Mouse (Mus musculus): ENCODE results near the gene Asic5. TPM values are rescaled to one million over a fixed set of nuclear protein-coding genes. Genes with fewer than 3 reads are reported as not detected.

Asic5 gene
- total and polyA plus RNA-seq, 2 experiments from 2014 or later, result 0.52 TPM; not detected in 1

DNA sequence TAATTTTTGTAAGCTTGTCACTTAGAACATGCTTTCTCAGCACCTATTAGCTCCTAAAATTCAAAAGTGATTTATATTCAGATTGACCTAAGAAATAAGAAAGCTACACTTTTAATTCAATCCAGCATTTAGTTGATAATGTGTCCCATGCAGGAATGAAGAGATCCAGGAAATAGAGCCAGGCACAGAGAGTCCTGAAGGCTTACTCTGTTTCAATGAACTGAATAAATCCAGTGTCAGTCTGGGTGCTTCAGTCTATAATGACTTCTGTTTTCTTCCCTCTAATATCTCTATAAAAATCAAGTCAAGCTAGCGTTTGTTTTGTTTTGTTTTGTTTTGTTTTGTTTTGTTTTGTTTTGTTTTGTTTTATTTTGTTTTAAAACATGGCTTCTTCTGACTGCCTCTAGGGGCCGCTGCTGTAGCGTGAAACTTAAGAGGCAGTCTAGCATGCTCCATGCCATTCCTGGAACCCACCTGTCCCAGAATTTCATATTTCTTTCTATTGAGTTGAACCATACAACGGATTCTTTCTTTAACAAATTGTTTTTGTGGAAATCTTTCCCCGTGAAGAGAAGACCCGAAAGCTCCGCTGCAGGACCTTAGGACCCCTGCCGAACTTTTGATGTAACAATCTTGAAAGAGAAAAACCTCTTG, 65.1 kb downstream of the Asic5 start:
- H3K27me3 ChIP-seq (ENCODE audit: insufficient read depth, low read length), result no peaks in the 10 kb centered on the region
- no peak overlapping the region for H3K4me3 ChIP-seq (ENCODE audit: low read length)
- DNase-seq (ENCODE audit: low spot score) (peak; percentile 85), ATAC-seq (peak; percentile 79)
- H3K9me3 ChIP-seq (ENCODE audit: low read length), result no peaks in the 10 kb centered on the region
- TF ChIP-seq CTCF (IDR thresholded peaks at IDR 0.05; ENCODE audit: low read depth), result peak; percentile 82
- H3K27ac ChIP-seq, result no peak overlapping the region
- H3K9ac ChIP-seq (replicated peaks; ENCODE audit: low read length), result no peak overlapping the region
- H3K36me3 ChIP-seq (ENCODE audit: insufficient read depth, low read length), result peaks cover 8% of the 10 kb centered on the region; the same call in 1 of the 2 replicates
- 28% methylated on average over 8 of the region's 8 CpGs for WGBS
- H3K4me1 ChIP-seq (ENCODE audit: insufficient read depth, low read length), result no peaks in the 10 kb centered on the region
- H3K4me2 ChIP-seq (ENCODE audit: low read depth, low read length), result no peak overlapping the region

DNA sequence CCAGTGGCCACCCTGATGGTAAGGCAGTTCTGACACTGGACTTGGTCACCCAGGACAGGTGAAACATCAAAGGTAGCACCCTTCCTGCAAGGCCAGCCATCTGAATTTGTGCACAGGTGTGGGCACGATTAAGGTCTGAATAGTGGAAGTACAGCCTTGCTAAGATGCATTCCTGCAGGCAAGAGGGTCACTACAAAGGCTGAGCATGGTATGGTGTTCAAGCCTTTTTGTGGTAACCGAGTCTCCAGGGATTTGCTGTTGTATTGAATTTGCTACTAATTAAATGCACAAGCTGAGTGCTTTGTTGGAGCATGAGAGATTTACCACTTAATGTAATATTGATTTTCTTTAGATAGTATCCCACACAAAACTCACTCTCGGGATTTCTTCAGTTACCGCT, 66.0 kb downstream of the Asic5 start:
- Histone ChIP-seq H3K4me3 (ENCODE audit: low read length) (no peak overlapping the region), H3K4me1 (ENCODE audit: insufficient read depth, low read length) (no peaks in the 10 kb centered on the region), H3K9ac (replicated peaks; ENCODE audit: low read length) (no peak overlapping the region), H3K9me3 (ENCODE audit: low read length) (no peaks in the 10 kb centered on the region), H3K4me2 (ENCODE audit: low read depth, low read length) (no peak overlapping the region), H3K27me3 (ENCODE audit: insufficient read depth, low read length) (no peaks in the 10 kb centered on the region), H3K36me3 (ENCODE audit: insufficient read depth, low read length) (peaks cover 8% of the 10 kb centered on the region; the same call in 1 of the 2 replicates), H3K27ac (no peak overlapping the region)
- ATAC-seq (no peak), DNase-seq (ENCODE audit: low spot score) (no peak)
- 64% methylated on average over 4 of the region's 4 CpGs for WGBS
- no peak for TF ChIP-seq CTCF (IDR thresholded peaks at IDR 0.05; ENCODE audit: low read depth)

DNA sequence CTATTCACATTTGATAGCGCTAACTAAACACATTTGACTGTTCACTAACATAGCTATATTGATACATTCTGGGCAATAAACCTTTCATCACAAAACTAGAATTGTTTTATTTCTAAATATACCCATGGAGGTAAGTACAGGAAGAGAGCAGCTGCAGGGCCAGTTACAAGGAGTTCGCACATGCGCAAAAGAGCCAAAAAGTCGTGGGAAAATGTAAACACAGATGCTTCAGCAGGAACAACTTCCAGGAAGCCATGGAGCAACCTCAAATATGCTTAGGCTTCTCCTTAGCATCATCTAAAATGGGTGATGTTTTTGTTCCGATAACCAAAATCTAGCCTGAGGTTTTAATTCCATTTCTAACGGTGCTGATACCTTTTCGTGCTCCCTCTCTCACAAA, 66.6 kb downstream of the Asic5 start:
- Histone ChIP-seq H3K9me3 (ENCODE audit: low read length) (no peaks in the 10 kb centered on the region), H3K36me3 (ENCODE audit: insufficient read depth, low read length) (peaks cover 8% of the 10 kb centered on the region; the same call in 1 of the 2 replicates), H3K27ac (no peak overlapping the region), H3K4me1 (ENCODE audit: insufficient read depth, low read length) (no peaks in the 10 kb centered on the region), H3K4me3 (ENCODE audit: low read length) (no peak overlapping the region), H3K27me3 (ENCODE audit: insufficient read depth, low read length) (no peaks in the 10 kb centered on the region), H3K9ac (replicated peaks; ENCODE audit: low read length) (no peak overlapping the region), H3K4me2 (ENCODE audit: low read depth, low read length) (no peak overlapping the region)
- WGBS, result 62% methylated on average over 7 of the region's 7 CpGs
- TF ChIP-seq CTCF (IDR thresholded peaks at IDR 0.05; ENCODE audit: low read depth), result no peak
- DNase-seq (ENCODE audit: low spot score) (no peak), ATAC-seq (no peak)

DNA sequence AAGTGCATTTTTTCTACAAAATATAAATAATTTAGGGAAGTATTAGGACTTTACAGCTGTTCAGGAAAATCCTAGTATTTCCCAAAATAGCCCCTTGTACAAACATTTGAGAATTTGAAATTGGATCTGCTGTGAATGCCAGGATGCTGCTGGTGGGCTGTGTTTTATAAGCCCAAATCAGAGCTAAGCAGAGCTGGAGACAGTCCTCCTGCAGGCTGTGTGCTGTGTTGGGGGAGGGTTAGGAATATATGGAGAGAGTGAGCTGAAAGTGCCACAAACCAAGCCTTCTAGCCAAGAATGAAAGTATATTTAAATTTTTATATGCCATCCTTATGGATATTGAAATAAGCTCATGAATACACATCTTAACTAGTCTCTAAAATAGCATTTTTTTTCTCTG, 69.4 kb downstream of the Asic5 start:
- H3K4me2 ChIP-seq (ENCODE audit: low read depth, low read length), result no peak overlapping the region
- H3K27ac ChIP-seq, result no peak overlapping the region
- no peak for ATAC-seq
- H3K4me1 ChIP-seq (ENCODE audit: insufficient read depth, low read length), result no peaks in the 10 kb centered on the region
- no peak for DNase-seq (ENCODE audit: low spot score)
- H3K9ac ChIP-seq (replicated peaks; ENCODE audit: low read length), result no peak overlapping the region
- 0 out of 2 replicates have a peak, but pooled peaks cover 3% of the 10 kb centered on the region for H3K36me3 ChIP-seq (ENCODE audit: insufficient read depth, low read length)
- TF ChIP-seq CTCF (IDR thresholded peaks at IDR 0.05; ENCODE audit: low read depth), result no peak
- no peaks in the 10 kb centered on the region for H3K27me3 ChIP-seq (ENCODE audit: insufficient read depth, low read length)
- no peaks in the 10 kb centered on the region for H3K9me3 ChIP-seq (ENCODE audit: low read length)
- no peak overlapping the region for H3K4me3 ChIP-seq (ENCODE audit: low read length)

DNA sequence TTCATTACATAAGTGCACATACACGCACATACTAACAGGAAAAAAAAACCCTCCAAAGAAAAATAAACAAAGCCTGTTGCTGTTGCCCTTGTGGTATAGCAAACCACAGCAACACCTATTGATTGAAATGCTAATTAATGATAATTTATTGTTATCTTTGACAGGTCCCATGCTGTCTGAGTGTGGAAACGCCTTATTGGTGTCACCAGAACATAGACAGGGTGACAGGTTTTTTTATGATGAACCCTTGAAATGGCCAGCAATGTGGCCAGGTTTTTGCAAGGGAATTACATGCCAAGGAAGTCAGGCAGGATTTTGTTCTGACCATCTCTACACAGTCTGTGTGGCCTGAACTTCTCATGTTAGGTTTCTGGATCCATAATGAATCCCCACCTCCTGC, 69.9 kb downstream of the Asic5 start:
- no peak for ATAC-seq

DNA sequence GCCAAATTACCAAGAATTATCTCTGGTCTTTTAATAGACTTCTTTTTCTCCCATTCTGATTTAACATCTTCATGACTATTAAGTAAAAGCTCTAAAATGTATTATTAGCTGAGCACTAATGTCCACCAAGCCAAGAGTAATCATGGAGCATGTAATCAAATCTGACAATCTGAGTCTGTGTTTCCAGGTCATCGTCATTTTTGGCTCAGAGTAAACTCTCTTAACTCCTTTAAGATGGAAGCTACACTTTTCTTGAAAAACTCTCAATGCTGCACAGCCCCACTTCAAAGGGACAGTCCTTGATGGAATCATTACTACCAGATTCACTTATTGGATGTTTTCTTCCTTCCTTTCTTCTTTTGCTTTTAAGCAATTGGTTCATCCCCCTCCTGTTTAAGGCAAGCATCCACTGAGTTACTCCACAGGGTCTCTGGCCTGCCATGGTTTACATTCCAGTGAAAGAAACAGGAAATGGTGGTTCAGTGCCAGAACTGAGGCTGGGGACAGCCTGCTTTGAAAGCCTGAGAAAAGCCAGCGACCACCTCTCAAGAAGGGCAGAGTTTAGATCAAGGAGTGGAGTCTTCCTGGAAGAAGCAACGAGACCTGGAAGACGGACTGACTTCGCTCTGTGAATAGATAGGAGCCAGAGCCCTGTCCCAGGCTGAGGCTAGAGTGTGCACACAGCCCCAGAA, 72.3 kb downstream of the Asic5 start:
- DNase-seq (ENCODE audit: low spot score), result peak; percentile 29
- no peaks in the 10 kb centered on the region for H3K4me1 ChIP-seq (ENCODE audit: insufficient read depth, low read length)
- WGBS, result 59% methylated on average over 5 of the region's 5 CpGs
- no peaks in the 10 kb centered on the region for H3K27me3 ChIP-seq (ENCODE audit: insufficient read depth, low read length)
- H3K27ac ChIP-seq, result no peak overlapping the region
- no peak overlapping the region for H3K9ac ChIP-seq (replicated peaks; ENCODE audit: low read length)
- H3K9me3 ChIP-seq (ENCODE audit: low read length), result no peaks in the 10 kb centered on the region
- no peak overlapping the region for H3K4me2 ChIP-seq (ENCODE audit: low read depth, low read length)
- H3K4me3 ChIP-seq (ENCODE audit: low read length), result no peak overlapping the region
- 0 out of 2 replicates have a peak, but pooled peaks have one; percentile 43 for ATAC-seq
- peaks cover 7% of the 10 kb centered on the region; the same call in 1 of the 2 replicates for H3K36me3 ChIP-seq (ENCODE audit: insufficient read depth, low read length)
- no peak for TF ChIP-seq CTCF (IDR thresholded peaks at IDR 0.05; ENCODE audit: low read depth)

More for the DNA sequence above, 69.9 kb downstream of the Asic5 start:
- peaks cover 4% of the 10 kb centered on the region; the same call in 1 of the 2 replicates for H3K36me3 ChIP-seq (ENCODE audit: insufficient read depth, low read length)
- H3K27ac ChIP-seq, result no peak overlapping the region
- 33% methylated on average over 2 of the region's 2 CpGs for WGBS
- no peak overlapping the region for H3K4me2 ChIP-seq (ENCODE audit: low read depth, low read length)
- no peak overlapping the region for H3K9ac ChIP-seq (replicated peaks; ENCODE audit: low read length)
- no peak for DNase-seq (ENCODE audit: low spot score)
- no peak overlapping the region for H3K4me3 ChIP-seq (ENCODE audit: low read length)
- no peaks in the 10 kb centered on the region for H3K9me3 ChIP-seq (ENCODE audit: low read length)
- no peak for TF ChIP-seq CTCF (IDR thresholded peaks at IDR 0.05; ENCODE audit: low read depth)
- no peaks in the 10 kb centered on the region for H3K27me3 ChIP-seq (ENCODE audit: insufficient read depth, low read length)
- no peaks in the 10 kb centered on the region for H3K4me1 ChIP-seq (ENCODE audit: insufficient read depth, low read length)

DNA sequence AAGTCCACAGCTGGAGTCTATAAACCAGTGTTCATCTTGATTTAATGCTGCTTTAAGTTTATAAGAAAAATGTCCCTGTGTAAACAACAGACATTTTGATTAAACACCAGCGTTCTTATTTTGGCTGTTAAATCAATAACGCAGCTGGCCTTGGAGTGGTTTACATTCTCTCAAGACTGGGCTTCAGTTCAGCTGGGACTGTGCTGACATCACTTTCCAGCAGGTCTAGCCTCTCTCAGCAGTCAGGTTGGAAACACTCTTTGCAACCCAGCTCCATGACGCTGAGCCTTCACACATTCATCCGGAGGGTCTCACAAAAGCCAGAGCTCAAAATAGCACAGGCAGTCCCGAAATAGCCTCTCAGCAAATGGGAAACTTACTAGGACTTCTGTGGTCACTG, 75.1 kb downstream of the Asic5 start:
- ATAC-seq (no peak), DNase-seq (ENCODE audit: low spot score) (no peak)
- Histone ChIP-seq H3K4me3 (ENCODE audit: low read length) (no peak overlapping the region), H3K27me3 (ENCODE audit: insufficient read depth, low read length) (no peaks in the 10 kb centered on the region), H3K9me3 (ENCODE audit: low read length) (no peaks in the 10 kb centered on the region), H3K9ac (replicated peaks; ENCODE audit: low read length) (no peak overlapping the region), H3K4me1 (ENCODE audit: insufficient read depth, low read length) (no peaks in the 10 kb centered on the region), H3K36me3 (ENCODE audit: insufficient read depth, low read length) (peaks cover 7% of the 10 kb centered on the region; the same call in 1 of the 2 replicates), H3K27ac (no peak overlapping the region), H3K4me2 (ENCODE audit: low read depth, low read length) (no peak overlapping the region)
- WGBS, result 59% methylated on average over 5 of the region's 5 CpGs
- TF ChIP-seq CTCF (IDR thresholded peaks at IDR 0.05; ENCODE audit: low read depth), result no peak
